Mouse (Mus musculus): Measurements from ENCODE around the gene Serinc5. TPM values are rescaled to one million over a fixed set of nuclear protein-coding genes. Genes with fewer than 3 reads are reported as not detected.

Gene Serinc5
- 18.1 and 18.7 TPM in 2 replicates for polyA plus RNA-seq (2016; fragmentation: Nextera tagmentation; extraction: Ambion mirVana)

- 0 out of 2 replicates have a peak, but pooled peaks cover 5% of the 10 kb centered on the region for H3K27me3 ChIP-seq
- H3K4me3 ChIP-seq: peak within 1 kb of the TSS; percentile 77
- H3K36me3 ChIP-seq: no peaks in the 10 kb centered on the region
- H3K4me1 ChIP-seq: peaks cover 16% of the 10 kb centered on the region
- H3K27ac ChIP-seq: peak within 1 kb of the TSS; percentile 81
- ATAC-seq (ENCODE audit: low FRiP score): peak; percentile 99
- peak within 1 kb of the TSS; percentile 87 for H3K4me2 ChIP-seq (replicated peaks)
- H3K9me3 ChIP-seq (replicated peaks): no peaks in the 10 kb centered on the region
- peak within 1 kb of the TSS; percentile 82 for H3K9ac ChIP-seq
- WGBS: 1% methylated on average over 55 of the region's 55 CpGs
These were observed at the start of gene Serinc5 for GRCm38 (mm10) chr13:92610311-92611221. TSS of gene Serinc5 (plus strand) at chr13:92611091.

- Histone ChIP-seq H3K4me3 (no peak within 1 kb of the TSS), H3K4me1 (no peaks in the 10 kb centered on the region), H3K9me3 (replicated peaks) (no peaks in the 10 kb centered on the region), H3K27me3 (no peaks in the 10 kb centered on the region), H3K27ac (no peak within 1 kb of the TSS), H3K36me3 (no peaks in the 10 kb centered on the region), H3K9ac (no peak within 1 kb of the TSS), H3K4me2 (replicated peaks) (no peak within 1 kb of the TSS)
- no peak for ATAC-seq (ENCODE audit: low FRiP score)
These were observed 34.8 kb upstream of the Serinc5 start, which contains the start of gene Spz1 for GRCm38 (mm10) chr13:92576072-92576471. TSS of gene Spz1 (minus strand) at chr13:92576172.

GRCm38 (mm10) chr13:92576688-92577087 lies 34.2 kb upstream of the Serinc5 start:
- WGBS: 58% methylated on average over 6 of the region's 6 CpGs
- H3K36me3 ChIP-seq: no peaks in the 10 kb centered on the region
- ATAC-seq (ENCODE audit: low FRiP score): no peak

GRCm38 (mm10) chr13:92578210-92578609 lies 32.7 kb upstream of the Serinc5 start:
- Histone ChIP-seq H3K4me3 (no peak overlapping the region), H3K27me3 (no peaks in the 10 kb centered on the region), H3K4me2 (replicated peaks) (no peak overlapping the region), H3K36me3 (no peaks in the 10 kb centered on the region), H3K9ac (no peak overlapping the region), H3K4me1 (no peaks in the 10 kb centered on the region), H3K27ac (no peak overlapping the region), H3K9me3 (replicated peaks) (no peaks in the 10 kb centered on the region)
- no peak for ATAC-seq (ENCODE audit: low FRiP score)
- WGBS: 80% methylated on average over 4 of the region's 4 CpGs

More at GRCm38 (mm10) chr13:92576688-92577087, 34.2 kb upstream of the Serinc5 start:
- Histone ChIP-seq H3K9me3 (replicated peaks) (no peaks in the 10 kb centered on the region), H3K4me1 (no peaks in the 10 kb centered on the region), H3K27ac (no peak overlapping the region), H3K27me3 (no peaks in the 10 kb centered on the region), H3K4me3 (no peak overlapping the region), H3K9ac (no peak overlapping the region), H3K4me2 (replicated peaks) (no peak overlapping the region)

GRCm38 (mm10) chr13:92580220-92581043 lies 30.5 kb upstream of the Serinc5 start:
- H3K4me1 ChIP-seq: no peaks in the 10 kb centered on the region
- H3K36me3 ChIP-seq: no peaks in the 10 kb centered on the region
- H3K27ac ChIP-seq: no peak overlapping the region
- ATAC-seq (ENCODE audit: low FRiP score): peak; percentile 48; the same call in 1 of the 2 replicates
- H3K9ac ChIP-seq: no peak overlapping the region
- no peak overlapping the region for H3K4me3 ChIP-seq
- no peaks in the 10 kb centered on the region for H3K27me3 ChIP-seq
- H3K4me2 ChIP-seq (replicated peaks): no peak overlapping the region
- no peaks in the 10 kb centered on the region for H3K9me3 ChIP-seq (replicated peaks)
- WGBS: 36% methylated on average over 10 of the region's 10 CpGs

- 63% methylated on average over 8 of the region's 8 CpGs for WGBS
- H3K9me3 ChIP-seq (replicated peaks): no peaks in the 10 kb centered on the region
- no peaks in the 10 kb centered on the region for H3K27me3 ChIP-seq
- H3K4me1 ChIP-seq: no peaks in the 10 kb centered on the region
- no peaks in the 10 kb centered on the region for H3K36me3 ChIP-seq
- no peak for ATAC-seq (ENCODE audit: low FRiP score)
- H3K4me3 ChIP-seq: no peak overlapping the region
- no peak overlapping the region for H3K4me2 ChIP-seq (replicated peaks)
- H3K9ac ChIP-seq: no peak overlapping the region
- no peak overlapping the region for H3K27ac ChIP-seq
These were observed 26.7 kb upstream of the Serinc5 start for GRCm38 (mm10) chr13:92584094-92584717.

GRCm38 (mm10) chr13:92588704-92589103 lies 22.2 kb upstream of the Serinc5 start:
- no peaks in the 10 kb centered on the region for H3K27me3 ChIP-seq
- no peaks in the 10 kb centered on the region for H3K9me3 ChIP-seq (replicated peaks)
- peaks cover 9% of the 10 kb centered on the region for H3K4me1 ChIP-seq
- no peak overlapping the region for H3K4me3 ChIP-seq
- no peak for ATAC-seq (ENCODE audit: low FRiP score)
- H3K4me2 ChIP-seq (replicated peaks): no peak overlapping the region
- 64% methylated on average over 3 of the region's 3 CpGs for WGBS
- H3K9ac ChIP-seq: no peak overlapping the region
- H3K36me3 ChIP-seq: no peaks in the 10 kb centered on the region
- H3K27ac ChIP-seq: no peak overlapping the region

- no peaks in the 10 kb centered on the region for H3K9me3 ChIP-seq (replicated peaks)
- H3K4me2 ChIP-seq (replicated peaks): no peak overlapping the region
- no peak overlapping the region for H3K27ac ChIP-seq
- peaks cover 13% of the 10 kb centered on the region for H3K4me1 ChIP-seq
- ATAC-seq (ENCODE audit: low FRiP score): no peak
- H3K9ac ChIP-seq: no peak overlapping the region
- no peaks in the 10 kb centered on the region for H3K27me3 ChIP-seq
- no peak overlapping the region for H3K4me3 ChIP-seq
- no peaks in the 10 kb centered on the region for H3K36me3 ChIP-seq
These were observed 21.6 kb upstream of the Serinc5 start for GRCm38 (mm10) chr13:92589255-92589654.

- 44% methylated on average over 3 of the region's 3 CpGs for WGBS
- Histone ChIP-seq H3K27ac (no peak overlapping the region), H3K4me3 (no peak overlapping the region), H3K36me3 (no peaks in the 10 kb centered on the region), H3K27me3 (no peaks in the 10 kb centered on the region), H3K9ac (no peak overlapping the region), H3K4me1 (peaks cover 18% of the 10 kb centered on the region), H3K9me3 (replicated peaks) (no peaks in the 10 kb centered on the region), H3K4me2 (replicated peaks) (no peak overlapping the region)
- ATAC-seq (ENCODE audit: low FRiP score): no peak
These were observed 19.7 kb upstream of the Serinc5 start for GRCm38 (mm10) chr13:92591225-92591624.

- 34% methylated on average over 5 of the region's 5 CpGs for WGBS
- H3K9me3 ChIP-seq (replicated peaks): no peaks in the 10 kb centered on the region
- no peaks in the 10 kb centered on the region for H3K27me3 ChIP-seq
- ATAC-seq (ENCODE audit: low FRiP score): no peak
- no peaks in the 10 kb centered on the region for H3K36me3 ChIP-seq
- no peak overlapping the region for H3K27ac ChIP-seq
- H3K4me1 ChIP-seq: peaks cover 18% of the 10 kb centered on the region
- no peak overlapping the region for H3K9ac ChIP-seq
- no peak overlapping the region for H3K4me2 ChIP-seq (replicated peaks)
- no peak overlapping the region for H3K4me3 ChIP-seq
These were observed 18.6 kb upstream of the Serinc5 start for GRCm38 (mm10) chr13:92592268-92592785.

GRCm38 (mm10) chr13:92592786-92593635 lies 17.9 kb upstream of the Serinc5 start:
- H3K27me3 ChIP-seq: no peaks in the 10 kb centered on the region
- H3K4me1 ChIP-seq: peaks cover 18% of the 10 kb centered on the region
- no peaks in the 10 kb centered on the region for H3K36me3 ChIP-seq
- no peak overlapping the region for H3K27ac ChIP-seq
- no peak overlapping the region for H3K4me2 ChIP-seq (replicated peaks)
- no peak overlapping the region for H3K9ac ChIP-seq
- 16% methylated on average over 12 of the region's 12 CpGs for WGBS
- ATAC-seq (ENCODE audit: low FRiP score): 0 out of 2 replicates have a peak, but pooled peaks have one; percentile 42
- H3K9me3 ChIP-seq (replicated peaks): no peaks in the 10 kb centered on the region
- no peak overlapping the region for H3K4me3 ChIP-seq
